Mouse (Mus musculus) heart, embryonic 13.5 days (tissue): ENCODE measurements around the gene Ppp1r16b. TPM values are rescaled to one million over a fixed set of nuclear protein-coding genes. Genes with fewer than 3 reads are reported as not detected.

ENCODE experiments used
- ATAC-seq: fragments of 200-750 bp; cut with Nextera tagmentation; 2 replicates; pipeline ENCODE4 v1.8.0; 2017; ENCODE audit warnings: moderate TSS enrichment; ENCODE audit not compliant: insufficient number of reproducible peaks, low FRiP score, low TSS enrichment; ENCODE audit errors: extremely low read depth
- H3K27ac ChIP-seq: fragments of 300-500 bp; sonication (generic); replicated peaks from 2 replicates; pipeline ENCODE4 v1.5.1; 2015; ENCODE audit warnings: moderate library complexity, mild to moderate bottlenecking, inconsistent platforms
- H3K27me3 ChIP-seq: fragments of 300-500 bp; sonication (generic); replicated peaks from 2 replicates; pipeline ENCODE4 v1.6.1; 2015; ENCODE audit warnings: mild to moderate bottlenecking, inconsistent platforms
- H3K36me3 ChIP-seq: fragments of 300-500 bp; sonication (generic); 2 replicates; pipeline ENCODE4 v1.6.1; 2015; ENCODE audit warnings: mild to moderate bottlenecking, inconsistent platforms
- H3K4me1 ChIP-seq: fragments of 300-500 bp; sonication (generic); 2 replicates; pipeline ENCODE4 v1.6.1; 2015; ENCODE audit warnings: inconsistent platforms
- H3K4me2 ChIP-seq: fragments of 300-500 bp; sonication (generic); 2 replicates; pipeline ENCODE4 v1.6.1; 2015; ENCODE audit warnings: inconsistent platforms, mild to moderate bottlenecking, moderate library complexity
- H3K4me3 ChIP-seq: fragments of 300-500 bp; sonication (generic); 2 replicates; pipeline ENCODE4 v1.5.1; 2015; ENCODE audit warnings: moderate library complexity, mild to moderate bottlenecking, inconsistent platforms
- H3K9ac ChIP-seq: fragments of 300-500 bp; sonication (generic); 2 replicates; pipeline ENCODE4 v1.6.1; 2015; ENCODE audit warnings: inconsistent platforms, mild to moderate bottlenecking, moderate library complexity
- H3K9me3 ChIP-seq: fragments of 300-500 bp; sonication (generic); 2 replicates; pipeline ENCODE4 v1.6.1; 2016; ENCODE audit warnings: inconsistent platforms
- WGBS: fragments of 180-500 bp; shearing (Covaris S2); methylation state at CpG from one replicate; pipeline ENCODE4 v1.1.7; 2015; ENCODE audit warnings: mixed read lengths; 5-methylcytosine and 5-hydroxymethylcytosine counted together
- polyA plus RNA-seq: library from polyadenylated mRNA; unstranded; fragments of >200 nt; fragmentation: Nextera tagmentation; extraction: Ambion mirVana; gene quantifications from 2 replicates; pipeline ENCODE4 v1.2.1, GENCODE M21; 2015

The Ppp1r16b gene
- 4.5 and 4.9 TPM in 2 replicates for polyA plus RNA-seq

DNA sequence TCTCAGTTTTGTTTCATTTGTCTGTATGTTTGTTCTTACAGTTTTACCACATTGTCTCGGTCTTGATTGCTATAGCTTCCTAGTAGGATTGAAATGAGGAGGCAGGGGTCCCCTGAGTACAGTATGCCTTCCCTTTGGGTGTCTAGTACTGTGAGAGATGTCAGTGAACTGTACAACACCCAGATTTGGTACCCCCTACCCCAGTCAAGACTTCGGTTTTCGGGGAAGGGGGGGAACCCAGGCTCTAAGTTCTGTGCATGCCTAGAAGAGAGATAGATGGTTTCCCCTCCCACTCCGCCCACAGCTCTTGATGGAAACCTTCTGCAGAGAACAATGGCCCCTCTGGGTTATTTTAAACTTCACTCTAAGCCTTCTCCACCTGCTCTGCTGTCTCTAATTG is at the start of gene Ppp1r16b:
Gene Ppp1r16b, plus strand, starts transcription at position 301 of the 400 bp plus-strand sequence.
- ATAC-seq, result no peak
- H3K9ac ChIP-seq, result no peak within 1 kb of the TSS
- 44% methylated on average over 4 of the region's 4 CpGs for WGBS
- peak within 1 kb of the TSS; percentile 33; the same call in 1 of the 2 replicates for H3K27ac ChIP-seq
- H3K4me2 ChIP-seq, result no peak within 1 kb of the TSS
- H3K4me3 ChIP-seq, result no peak within 1 kb of the TSS
- H3K9me3 ChIP-seq, result no peaks in the 10 kb centered on the region
- peaks cover 47% of the 10 kb centered on the region for H3K27me3 ChIP-seq
- no peaks in the 10 kb centered on the region for H3K36me3 ChIP-seq
- peaks cover 41% of the 10 kb centered on the region for H3K4me1 ChIP-seq

DNA sequence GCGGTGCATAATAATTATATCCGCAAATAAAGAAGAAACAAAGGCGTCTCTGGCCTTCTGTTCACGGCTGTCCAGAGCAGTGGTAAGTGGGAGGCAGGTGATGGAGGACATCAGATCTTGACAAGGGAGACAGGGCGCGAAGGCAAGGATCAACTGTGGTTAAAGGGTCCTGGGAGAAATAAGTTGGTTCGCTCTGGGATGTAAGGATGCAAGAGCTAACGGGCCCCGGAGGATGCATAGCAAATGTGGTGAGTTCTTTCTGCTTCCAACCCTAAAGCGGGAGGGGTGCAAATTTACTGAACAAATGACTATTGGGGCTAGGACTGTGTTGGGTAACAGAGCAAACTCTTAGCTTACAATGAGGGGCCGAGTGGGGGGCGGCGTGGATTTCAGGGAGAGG is 49.5 kb upstream of the Ppp1r16b start:
- no peaks in the 10 kb centered on the region for H3K36me3 ChIP-seq
- H3K4me1 ChIP-seq, result peaks cover 21% of the 10 kb centered on the region
- no peak overlapping the region for H3K4me2 ChIP-seq
- no peaks in the 10 kb centered on the region for H3K9me3 ChIP-seq
- H3K27me3 ChIP-seq, result peaks cover 100% of the 10 kb centered on the region
- ATAC-seq, result no peak
- no peak overlapping the region for H3K27ac ChIP-seq
- no peak overlapping the region for H3K4me3 ChIP-seq
- 7% methylated on average over 13 of the region's 13 CpGs for WGBS
- no peak overlapping the region for H3K9ac ChIP-seq

- H3K9ac ChIP-seq, result no peak overlapping the region
- H3K9me3 ChIP-seq, result no peaks in the 10 kb centered on the region
- no peak for ATAC-seq
- no peak overlapping the region for H3K27ac ChIP-seq
- no peaks in the 10 kb centered on the region for H3K36me3 ChIP-seq
- under 1% methylated on average over 12 of the region's 12 CpGs for WGBS
- no peak overlapping the region for H3K4me2 ChIP-seq
- peaks cover 17% of the 10 kb centered on the region for H3K4me1 ChIP-seq
- H3K27me3 ChIP-seq, result peaks cover 100% of the 10 kb centered on the region
- H3K4me3 ChIP-seq, result no peak overlapping the region
Observed at GRCm38 (mm10) chr2:158616296-158616695, 48.9 kb upstream of the Ppp1r16b start.

- no peaks in the 10 kb centered on the region for H3K9me3 ChIP-seq
- ATAC-seq, result no peak
- 6% methylated on average over 11 of the region's 11 CpGs for WGBS
- no peak overlapping the region for H3K9ac ChIP-seq
- peaks cover 17% of the 10 kb centered on the region for H3K4me1 ChIP-seq
- H3K27me3 ChIP-seq, result peaks cover 100% of the 10 kb centered on the region
- H3K27ac ChIP-seq, result no peak overlapping the region
- H3K36me3 ChIP-seq, result no peaks in the 10 kb centered on the region
- H3K4me3 ChIP-seq, result no peak overlapping the region
- H3K4me2 ChIP-seq, result no peak overlapping the region
Observed at GRCm38 (mm10) chr2:158616790-158617189, 48.4 kb upstream of the Ppp1r16b start.

- H3K36me3 ChIP-seq, result peaks cover 27% of the 10 kb centered on the region
- H3K9ac ChIP-seq, result peak within 1 kb of the TSS; percentile 93
- H3K27me3 ChIP-seq, result peaks cover 31% of the 10 kb centered on the region
- H3K4me3 ChIP-seq, result peak within 1 kb of the TSS; percentile 97
- WGBS, result under 1% methylated on average over 39 of the region's 39 CpGs
- peak within 1 kb of the TSS; percentile 94 for H3K4me2 ChIP-seq
- H3K4me1 ChIP-seq, result peaks cover 12% of the 10 kb centered on the region
- peak within 1 kb of the TSS; percentile 89 for H3K27ac ChIP-seq
- no peaks in the 10 kb centered on the region for H3K9me3 ChIP-seq
- ATAC-seq, result peak; percentile 91
Observed at GRCm38 (mm10) chr2:158624718-158625222, 40.4 kb upstream of the Ppp1r16b start, which contains the start of gene Actr5. TSS of gene Actr5 (plus strand) at chr2:158624888.

GRCm38 (mm10) chr2:158625231-158625630 is 40.0 kb upstream of the Ppp1r16b start:
- Histone ChIP-seq H3K27me3 (peaks cover 26% of the 10 kb centered on the region), H3K4me3 (peak overlapping the region; percentile 97), H3K27ac (peak overlapping the region; percentile 89), H3K4me2 (peak overlapping the region; percentile 94), H3K9ac (peak overlapping the region; percentile 93), H3K4me1 (peaks cover 12% of the 10 kb centered on the region), H3K36me3 (peaks cover 31% of the 10 kb centered on the region), H3K9me3 (no peaks in the 10 kb centered on the region)
- 0% methylated on average over 44 of the region's 44 CpGs for WGBS
- peak; percentile 66 for ATAC-seq

GRCm38 (mm10) chr2:158625697-158626096 is 39.5 kb upstream of the Ppp1r16b start:
- Histone ChIP-seq H3K9me3 (no peaks in the 10 kb centered on the region), H3K4me3 (peak overlapping the region; percentile 97), H3K27me3 (peaks cover 21% of the 10 kb centered on the region), H3K27ac (no peak overlapping the region), H3K4me2 (peak overlapping the region; percentile 94), H3K9ac (peak overlapping the region; percentile 93), H3K4me1 (peaks cover 12% of the 10 kb centered on the region), H3K36me3 (peaks cover 36% of the 10 kb centered on the region)
- ATAC-seq, result no peak
- 27% methylated on average over 8 of the region's 8 CpGs for WGBS

- Histone ChIP-seq H3K4me1 (peaks cover 12% of the 10 kb centered on the region), H3K4me2 (no peak overlapping the region), H3K4me3 (no peak overlapping the region), H3K9ac (no peak overlapping the region), H3K9me3 (no peaks in the 10 kb centered on the region), H3K27me3 (no peaks in the 10 kb centered on the region), H3K36me3 (peaks cover 67% of the 10 kb centered on the region), H3K27ac (no peak overlapping the region)
- 70% methylated on average over 3 of the region's 3 CpGs for WGBS
- ATAC-seq, result no peak
Observed at GRCm38 (mm10) chr2:158628858-158629257, 36.3 kb upstream of the Ppp1r16b start.

DNA sequence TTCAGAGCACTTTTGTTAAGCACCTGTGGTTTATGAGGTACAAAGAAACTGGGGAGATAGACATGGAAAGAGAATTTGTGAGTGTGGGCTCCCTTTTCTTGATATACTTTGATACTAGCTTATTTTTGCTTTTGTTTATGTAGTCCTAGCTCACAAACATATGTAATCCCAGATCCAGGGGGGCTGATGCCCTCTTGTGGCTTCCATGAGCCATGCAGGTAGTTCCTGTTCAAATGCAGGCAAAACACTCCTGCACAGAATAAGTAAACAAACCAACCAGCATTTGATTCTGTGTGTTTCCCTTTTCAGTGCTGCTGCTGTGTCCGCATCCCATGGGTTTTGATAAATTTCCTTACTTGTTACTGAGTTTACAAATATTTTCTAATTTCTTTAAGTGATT is 35.8 kb upstream of the Ppp1r16b start:
- Histone ChIP-seq H3K27ac (no peak overlapping the region), H3K36me3 (peaks cover 70% of the 10 kb centered on the region), H3K4me1 (peaks cover 12% of the 10 kb centered on the region), H3K4me2 (no peak overlapping the region), H3K9me3 (no peaks in the 10 kb centered on the region), H3K4me3 (no peak overlapping the region), H3K27me3 (no peaks in the 10 kb centered on the region), H3K9ac (no peak overlapping the region)
- 64% methylated on average over 1 of the region's 1 CpGs for WGBS
- no peak for ATAC-seq

GRCm38 (mm10) chr2:158631873-158632272 is 33.3 kb upstream of the Ppp1r16b start:
- WGBS, result 80% methylated on average over 5 of the region's 5 CpGs

DNA sequence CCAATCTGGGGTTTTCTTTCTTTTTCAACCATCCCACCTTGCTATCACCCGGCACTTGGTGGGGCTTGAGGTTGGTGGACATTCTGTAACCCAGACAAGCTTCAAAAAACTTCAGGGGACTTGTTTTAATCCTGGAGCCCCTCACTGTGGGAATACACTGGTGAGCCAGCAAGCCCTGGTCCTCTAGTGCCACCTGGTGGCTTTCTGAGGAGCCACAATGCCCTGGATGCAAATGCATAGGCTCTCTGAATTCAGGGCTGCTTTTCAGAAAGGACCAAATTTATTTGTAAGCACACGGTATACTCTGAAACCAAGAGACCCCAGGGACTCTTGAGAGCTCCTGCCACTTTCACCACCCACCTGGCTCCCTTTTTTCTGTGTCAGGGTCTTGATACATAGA is 23.3 kb upstream of the Ppp1r16b start:
- H3K9me3 ChIP-seq, result peaks cover 4% of the 10 kb centered on the region; the same call in 1 of the 2 replicates
- no peak overlapping the region for H3K27ac ChIP-seq
- ATAC-seq, result no peak
- H3K4me3 ChIP-seq, result no peak overlapping the region
- H3K4me2 ChIP-seq, result no peak overlapping the region
- H3K4me1 ChIP-seq, result no peaks in the 10 kb centered on the region
- H3K27me3 ChIP-seq, result no peaks in the 10 kb centered on the region
- 16% methylated on average over 2 of the region's 2 CpGs for WGBS
- H3K36me3 ChIP-seq, result peaks cover 40% of the 10 kb centered on the region
- H3K9ac ChIP-seq, result no peak overlapping the region

More at GRCm38 (mm10) chr2:158631873-158632272, 33.3 kb upstream of the Ppp1r16b start:
- H3K9ac ChIP-seq, result no peak overlapping the region
- ATAC-seq, result no peak
- no peaks in the 10 kb centered on the region for H3K4me1 ChIP-seq
- H3K4me3 ChIP-seq, result no peak overlapping the region
- H3K4me2 ChIP-seq, result no peak overlapping the region
- peaks cover 95% of the 10 kb centered on the region for H3K36me3 ChIP-seq
- no peaks in the 10 kb centered on the region for H3K27me3 ChIP-seq
- H3K9me3 ChIP-seq, result no peaks in the 10 kb centered on the region
- no peak overlapping the region for H3K27ac ChIP-seq

DNA sequence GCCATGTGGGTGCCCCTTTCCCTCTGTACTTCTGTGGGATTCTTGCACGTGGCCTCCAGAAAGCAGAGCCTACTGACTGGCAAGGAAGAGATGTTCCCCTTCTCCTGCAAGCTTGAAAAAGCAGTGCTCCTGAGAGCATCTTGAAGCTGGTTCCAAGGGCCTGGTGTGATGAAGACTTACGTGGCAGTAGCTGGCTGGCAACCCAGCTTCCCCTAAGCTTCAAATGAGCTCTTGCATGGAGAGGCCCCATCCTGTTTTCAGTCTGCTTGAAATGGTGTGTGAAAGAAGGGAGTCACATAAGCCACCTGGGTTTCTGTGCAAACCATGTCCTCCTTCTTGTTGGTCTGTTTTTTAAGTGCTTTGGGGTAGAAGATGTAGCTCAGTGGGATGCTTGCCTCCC is 22.6 kb upstream of the Ppp1r16b start:
- Histone ChIP-seq H3K4me1 (no peaks in the 10 kb centered on the region), H3K4me3 (no peak overlapping the region), H3K27me3 (no peaks in the 10 kb centered on the region), H3K36me3 (peaks cover 33% of the 10 kb centered on the region), H3K4me2 (no peak overlapping the region), H3K9me3 (peaks cover 4% of the 10 kb centered on the region; the same call in 1 of the 2 replicates), H3K27ac (no peak overlapping the region), H3K9ac (no peak overlapping the region)
- 81% methylated on average over 2 of the region's 2 CpGs for WGBS
- ATAC-seq, result no peak
